Mouse (Mus musculus) heart, postnatal 25 days (tissue): Measurements from ENCODE around the gene Gm30737. TPM values are rescaled to one million over a fixed set of nuclear protein-coding genes. Genes with fewer than 3 reads are reported as not detected.
"Not testable (repeated sequence)": the region's sequence is repeated elsewhere in the genome, so short reads cannot be mapped to it uniquely, and the experiment has no call there.

Experiments
- DNase-seq: peaks from one replicate; pipeline ENCODE4 v3.0.0; 2022; ENCODE audit warnings: low spot score
- intact Hi-C: fragments of 180-260 bp; cut with DNase I; formaldehyde crosslinking; loops from one replicate; pipeline ENCODE4 v1.15.1; 2025
- total RNA-seq, 2 experiments: library from RNA; stranded (reverse); gene quantifications; 2 replicates each; pipeline ENCODE4 v1.2.3; 2021

Gm30737 gene
- total RNA-seq: not detected

- DNase-seq, intact Hi-C loops: not testable (repeated sequence)
Measured at GRCm38 (mm10) chrY:14400410-14400809, at the start of gene Gm30737. Gene Gm30737, plus strand, starts transcription at chrY:14400710.
